Mouse (Mus musculus) midbrain, postnatal 0 days (tissue): ENCODE results near the gene Wdr18. TPM values are rescaled to one million over a fixed set of nuclear protein-coding genes. Genes with fewer than 3 reads are reported as not detected.

Source experiments
- ATAC-seq: fragments of 200-750 bp; cut with Nextera tagmentation; 2 replicates; pipeline ENCODE4 v1.8.0; 2017; ENCODE audit warnings: moderate number of reproducible peaks, mild to moderate bottlenecking, moderate TSS enrichment, moderate library complexity; ENCODE audit not compliant: low FRiP score
- DNase-seq: peaks from one replicate; pipeline ENCODE4 v3.0.0-alpha.2; 2015; ENCODE audit warnings: low spot score
- H3K27ac ChIP-seq: fragments of 300-500 bp; sonication (generic); 2 replicates; pipeline ENCODE4 v1.5.1; 2014; ENCODE audit warnings: low read depth, mild to moderate bottlenecking, low read length, mixed read lengths
- H3K27me3 ChIP-seq: fragments of 300-500 bp; sonication (generic); 2 replicates; pipeline ENCODE4 v1.6.1; 2014; ENCODE audit warnings: low read length, control low read depth, mixed read lengths; ENCODE audit not compliant: insufficient read depth
- H3K36me3 ChIP-seq: fragments of 300-500 bp; sonication (generic); 2 replicates; pipeline ENCODE4 v1.6.1; 2014; ENCODE audit warnings: low read length, control low read depth, mixed read lengths; ENCODE audit not compliant: insufficient read depth
- H3K4me1 ChIP-seq: fragments of 300-500 bp; sonication (generic); 2 replicates; pipeline ENCODE4 v1.6.1; 2014; ENCODE audit warnings: mild to moderate bottlenecking, control low read depth, antibody characterized with exemption, low read length, mixed read lengths; ENCODE audit not compliant: insufficient read depth
- H3K4me2 ChIP-seq: fragments of 300-500 bp; sonication (generic); 2 replicates; pipeline ENCODE4 v1.6.1; 2014; ENCODE audit warnings: low read depth, mild to moderate bottlenecking, low read length, mixed read lengths; ENCODE audit not compliant: poor library complexity, severe bottlenecking
- H3K4me3 ChIP-seq: fragments of 300-500 bp; sonication (generic); 2 replicates; pipeline ENCODE4 v1.5.1; 2014; ENCODE audit warnings: low read depth, mild to moderate bottlenecking, low read length, moderate library complexity
- H3K9ac ChIP-seq: fragments of 300-500 bp; sonication (generic); replicated peaks from 2 replicates; pipeline ENCODE4 v1.6.1; 2014; ENCODE audit warnings: mild to moderate bottlenecking, low read length, moderate library complexity, mixed read lengths; ENCODE audit not compliant: poor library complexity, severe bottlenecking
- H3K9me3 ChIP-seq: fragments of 300-500 bp; sonication (generic); 2 replicates; pipeline ENCODE4 v1.6.1; 2016; ENCODE audit warnings: low read length, control low read depth
- CTCF ChIP-seq: IDR thresholded peaks from 2 replicates; pipeline ENCODE4 v1.5.1; 2016; ENCODE audit warnings: antibody characterized with exemption, mild to moderate bottlenecking
- WGBS: fragments of 180-500 bp; shearing (Covaris S2); extraction: QIAGEN DNeasy Blood & Tissue Kit; methylation state at CpG from one replicate; pipeline ENCODE4 v1.1.7; 2014; 5-methylcytosine and 5-hydroxymethylcytosine counted together
- polyA plus RNA-seq: library from polyadenylated mRNA; unstranded; fragments of >200 nt; fragmentation: Nextera tagmentation; extraction: Ambion mirVana; gene quantifications from 2 replicates; pipeline ENCODE4 v1.2.1, GENCODE M21; 2015
- total RNA-seq: library from RNA; depleted of rRNA; stranded (reverse); fragments of >200 nt; gene quantifications from 2 replicates; pipeline ENCODE4 v1.2.3, GENCODE M21; 2014

Gene Wdr18
- total and polyA plus RNA-seq, 2 experiments from 2014 or later: 72.6 to 102 TPM

DNA sequence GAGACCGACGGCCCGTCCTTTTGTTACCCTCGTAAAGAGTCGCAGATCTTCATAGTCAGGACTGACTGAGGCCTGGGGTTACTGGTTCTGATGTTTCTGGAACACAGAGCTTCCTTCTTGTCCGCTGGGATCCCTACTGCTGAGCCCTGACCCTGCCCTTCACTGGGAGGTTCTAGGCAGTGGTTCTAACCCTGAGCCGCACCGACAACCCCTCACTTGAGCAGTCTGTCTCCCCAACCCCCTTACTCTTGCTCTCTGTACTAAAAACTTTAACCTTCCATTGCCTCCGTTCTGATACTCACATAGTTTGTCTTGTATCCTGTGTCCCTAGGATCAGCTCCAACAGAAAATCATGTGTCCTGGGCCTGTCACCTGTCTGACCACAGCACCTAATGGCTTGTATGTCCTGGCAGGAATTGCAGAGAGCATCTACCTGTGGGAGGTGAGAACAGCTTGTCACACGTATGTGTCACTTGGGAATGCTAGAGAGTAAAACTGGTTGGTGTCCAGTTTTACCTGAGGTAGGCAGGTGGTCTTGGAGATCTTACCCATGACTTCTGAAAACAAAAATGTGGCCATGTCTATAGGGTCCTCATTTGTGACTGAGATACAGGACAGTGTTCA is 831 bp downstream of the Wdr18 start:
- Histone ChIP-seq H3K27ac (peak overlapping the region; percentile 70; the same call in 1 of the 2 replicates), H3K9ac (peak overlapping the region; percentile 77), H3K4me3 (peak overlapping the region; percentile 77), H3K27me3 (no peaks in the 10 kb centered on the region), H3K36me3 (peaks cover 26% of the 10 kb centered on the region), H3K4me2 (peak overlapping the region; percentile 83), H3K9me3 (no peaks in the 10 kb centered on the region), H3K4me1 (peaks cover 4% of the 10 kb centered on the region; the same call in 1 of the 2 replicates)
- no peak for ATAC-seq
- 17% methylated on average over 10 of the region's 10 CpGs for WGBS
- TF ChIP-seq CTCF: no peak
- DNase-seq: no peak

DNA sequence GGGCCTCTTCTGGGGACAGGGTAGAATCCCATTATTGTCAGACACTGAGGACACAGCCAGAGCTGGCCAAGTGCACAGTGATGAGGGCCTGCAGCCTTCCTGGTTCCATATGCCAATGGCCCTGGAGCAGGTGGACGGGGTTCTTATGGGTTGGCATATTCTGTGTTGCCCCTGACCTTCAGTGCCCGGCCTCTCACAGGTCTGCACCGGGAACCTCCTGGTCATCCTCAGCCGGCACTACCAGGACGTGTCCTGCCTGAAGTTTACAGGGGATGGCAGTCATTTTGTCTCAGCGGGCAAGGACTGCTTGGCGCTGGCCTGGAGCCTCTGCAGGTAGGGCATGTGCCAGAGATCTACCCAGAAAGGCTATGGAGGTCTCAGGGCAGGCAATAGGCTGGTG is 4.8 kb downstream of the Wdr18 start:
- no peaks in the 10 kb centered on the region for H3K9me3 ChIP-seq
- DNase-seq (no peak), ATAC-seq (no peak)
- H3K9ac ChIP-seq: no peak overlapping the region
- peaks cover 4% of the 10 kb centered on the region; the same call in 1 of the 2 replicates for H3K4me1 ChIP-seq
- no peak for TF ChIP-seq CTCF
- H3K27me3 ChIP-seq: no peaks in the 10 kb centered on the region; the same call in 1 of the 2 replicates
- peaks cover 54% of the 10 kb centered on the region for H3K36me3 ChIP-seq
- no peak overlapping the region for H3K27ac ChIP-seq
- WGBS: 95% methylated on average over 7 of the region's 7 CpGs
- H3K4me3 ChIP-seq: no peak overlapping the region
- H3K4me2 ChIP-seq: no peak overlapping the region

DNA sequence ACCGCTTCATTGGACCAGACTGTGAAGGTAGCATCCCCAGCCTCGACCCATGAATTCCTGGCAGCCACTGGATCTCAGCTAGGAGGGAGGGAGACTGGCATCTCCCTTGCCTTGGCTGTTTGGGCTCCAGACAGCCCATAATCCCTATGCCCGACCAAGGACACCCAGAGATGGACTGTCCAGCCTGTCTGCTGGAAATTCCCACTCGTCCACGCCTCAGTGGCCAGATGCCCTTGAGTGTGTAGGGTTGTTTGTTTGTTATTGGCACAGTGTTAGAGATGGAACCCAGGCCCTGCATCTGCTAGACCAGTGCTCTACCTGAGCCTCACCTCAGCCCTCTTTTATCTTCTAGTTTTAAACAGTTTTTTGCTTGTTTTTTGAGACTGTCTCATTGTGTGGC is 5.4 kb downstream of the Wdr18 start:
- no peak for TF ChIP-seq CTCF
- Histone ChIP-seq H3K4me2 (no peak overlapping the region), H3K4me1 (peaks cover 4% of the 10 kb centered on the region; the same call in 1 of the 2 replicates), H3K9ac (0 out of 2 replicates have a peak overlapping the region, but pooled peaks have one; percentile 2), H3K4me3 (no peak overlapping the region), H3K9me3 (no peaks in the 10 kb centered on the region), H3K27me3 (no peaks in the 10 kb centered on the region; the same call in 1 of the 2 replicates), H3K27ac (no peak overlapping the region), H3K36me3 (peaks cover 54% of the 10 kb centered on the region)
- ATAC-seq (no peak), DNase-seq (no peak)
- WGBS: 86% methylated on average over 5 of the region's 5 CpGs

DNA sequence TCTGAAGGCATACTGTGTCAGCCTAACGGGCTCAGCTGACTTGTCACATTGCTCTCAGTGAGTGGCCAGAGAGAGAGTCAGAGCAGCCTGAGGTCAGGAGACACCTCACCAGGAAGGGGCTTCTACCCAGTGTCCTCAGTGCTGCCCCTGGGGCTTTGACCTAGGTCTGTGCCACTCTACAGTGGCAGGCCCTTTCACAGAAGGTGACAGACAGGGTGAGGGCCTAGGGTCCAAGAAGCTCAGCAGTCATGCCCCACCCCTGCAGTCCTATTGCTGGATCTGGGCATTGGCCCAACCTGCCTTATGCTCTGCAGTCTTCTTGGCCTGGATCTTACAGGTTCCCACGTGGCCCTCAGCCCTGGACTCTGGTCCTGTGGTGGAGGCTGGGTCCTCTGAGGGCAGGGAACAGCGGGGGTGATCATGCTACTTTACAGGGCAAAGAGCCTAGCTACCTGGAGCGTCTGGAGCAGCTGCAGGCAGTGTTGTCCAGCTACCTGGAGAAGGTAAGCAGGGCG is 7.0 kb downstream of the Wdr18 start:
- Histone ChIP-seq H3K36me3 (peaks cover 54% of the 10 kb centered on the region), H3K4me3 (no peak overlapping the region), H3K4me2 (no peak overlapping the region), H3K27me3 (peaks cover 14% of the 10 kb centered on the region), H3K4me1 (no peaks in the 10 kb centered on the region), H3K27ac (no peak overlapping the region), H3K9me3 (no peaks in the 10 kb centered on the region), H3K9ac (no peak overlapping the region)
- DNase-seq (no peak), ATAC-seq (no peak)
- 91% methylated on average over 5 of the region's 5 CpGs for WGBS
- TF ChIP-seq CTCF: no peak

DNA sequence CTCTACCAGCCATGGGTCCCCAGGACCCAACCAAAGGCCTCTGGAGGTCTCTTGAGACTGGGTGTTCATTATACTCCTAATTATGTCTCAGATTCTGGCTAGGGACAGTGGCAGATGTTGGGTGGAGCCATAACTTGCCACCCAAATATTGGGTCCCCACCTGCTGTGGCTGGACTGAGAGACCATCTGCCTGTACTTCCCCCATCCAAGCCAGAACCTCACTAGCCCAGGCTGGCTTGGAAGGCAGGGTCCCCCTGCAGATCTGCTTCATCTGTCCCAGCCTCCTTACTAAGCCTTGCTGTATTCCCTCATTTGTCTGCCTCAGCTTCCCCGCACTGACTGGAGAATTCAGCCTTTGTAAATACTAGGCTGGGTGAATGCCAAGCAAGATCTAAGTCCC is 8.2 kb downstream of the Wdr18 start:
- no peaks in the 10 kb centered on the region for H3K4me1 ChIP-seq
- no peak overlapping the region for H3K27ac ChIP-seq
- peaks cover 54% of the 10 kb centered on the region for H3K36me3 ChIP-seq
- no peaks in the 10 kb centered on the region for H3K9me3 ChIP-seq
- DNase-seq (no peak), ATAC-seq (no peak)
- no peak overlapping the region for H3K9ac ChIP-seq
- peaks cover 16% of the 10 kb centered on the region for H3K27me3 ChIP-seq
- WGBS: 82% methylated on average over 1 of the region's 1 CpGs
- H3K4me2 ChIP-seq: no peak overlapping the region
- H3K4me3 ChIP-seq: no peak overlapping the region
- TF ChIP-seq CTCF: no peak

DNA sequence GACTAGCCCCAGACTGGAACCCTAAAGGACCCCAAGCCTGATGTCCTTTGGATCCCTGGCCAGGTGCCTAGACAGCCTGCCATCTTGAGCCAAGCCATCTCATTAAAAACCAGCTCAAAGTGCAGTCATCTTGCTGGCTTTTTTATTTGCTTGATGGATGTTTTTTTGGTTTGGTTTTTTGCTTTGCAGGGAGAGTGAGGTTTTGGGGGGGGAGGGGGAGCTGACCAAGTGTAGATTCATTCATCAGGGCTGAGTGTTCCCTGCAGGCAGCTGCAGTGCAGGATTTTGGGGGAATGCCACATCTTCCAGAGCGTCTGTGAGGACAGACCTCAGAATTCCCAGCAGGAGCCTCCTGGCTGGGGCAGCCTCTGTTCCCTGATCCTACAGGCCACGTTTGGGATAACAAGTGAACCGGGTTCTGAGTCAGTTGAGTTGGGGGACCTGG is 9.2 kb downstream of the Wdr18 start:
- H3K4me2 ChIP-seq: no peak overlapping the region
- no peaks in the 10 kb centered on the region for H3K4me1 ChIP-seq
- H3K4me3 ChIP-seq: no peak overlapping the region
- H3K27me3 ChIP-seq: peaks cover 16% of the 10 kb centered on the region
- ATAC-seq (no peak), DNase-seq (peak; percentile 51)
- H3K27ac ChIP-seq: no peak overlapping the region
- TF ChIP-seq CTCF: peak; percentile 9
- H3K9ac ChIP-seq: no peak overlapping the region
- no peaks in the 10 kb centered on the region for H3K9me3 ChIP-seq
- WGBS: 7% methylated on average over 3 of the region's 3 CpGs
- H3K36me3 ChIP-seq: peaks cover 44% of the 10 kb centered on the region
